Mouse (Mus musculus): Measurements from ENCODE around the gene Ndfip2. TPM values are rescaled to one million over a fixed set of nuclear protein-coding genes. Genes with fewer than 3 reads are reported as not detected.

Ndfip2 gene
- total and polyA plus RNA-seq, 2 experiments from 2014 or later = 39.2 to 67.7 TPM

DNA sequence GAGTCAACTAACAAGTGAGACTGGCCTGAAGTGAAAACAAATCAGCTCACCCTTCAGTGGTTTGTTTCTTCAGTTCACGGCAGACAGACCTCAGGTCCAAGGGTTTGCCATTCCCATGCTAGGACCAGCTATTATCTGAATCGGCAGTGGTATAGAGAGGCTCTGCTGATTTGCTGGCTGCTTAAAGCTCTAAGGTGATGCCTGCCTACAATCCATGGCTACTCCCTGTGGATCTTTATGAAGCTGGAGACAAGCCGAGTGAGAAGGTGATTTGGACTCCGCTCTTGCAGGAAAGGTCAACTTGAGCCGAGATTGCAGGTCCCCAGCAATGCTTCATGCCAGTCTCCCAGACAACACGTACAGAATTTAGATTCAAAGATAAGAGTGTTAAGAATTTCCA lies 8.7 kb downstream of the Ndfip2 start:
- H3K36me3 ChIP-seq (replicated peaks; ENCODE audit: control insufficient read depth, insufficient read depth, low read length) = no peaks in the 10 kb centered on the region
- no peak for TF ChIP-seq CTCF (IDR thresholded peaks at IDR 0.05; ENCODE audit: low read depth)
- no peaks in the 10 kb centered on the region for H3K27me3 ChIP-seq (ENCODE audit: control insufficient read depth, insufficient read depth, low read length)
- ATAC-seq (ENCODE audit: insufficient read depth, low read depth) (no peak), DNase-seq (ENCODE audit: low spot score) (no peak)
- no peak overlapping the region for H3K27ac ChIP-seq (ENCODE audit: low read depth)
- H3K4me3 ChIP-seq (ENCODE audit: low read depth, low read length) = no peak overlapping the region
- peaks cover 6% of the 10 kb centered on the region; the same call in 1 of the 2 replicates for H3K4me1 ChIP-seq (ENCODE audit: control insufficient read depth, insufficient read depth)
- H3K9ac ChIP-seq (replicated peaks; ENCODE audit: low read depth, low read length) = no peak overlapping the region
- H3K9me3 ChIP-seq (replicated peaks; ENCODE audit: control insufficient read depth, low read length) = no peaks in the 10 kb centered on the region
- 0 out of 2 replicates have a peak overlapping the region, but pooled peaks have one; percentile 9 for H3K4me2 ChIP-seq (ENCODE audit: low read depth, low read length)
- WGBS = 25% methylated on average over 6 of the region's 6 CpGs

DNA sequence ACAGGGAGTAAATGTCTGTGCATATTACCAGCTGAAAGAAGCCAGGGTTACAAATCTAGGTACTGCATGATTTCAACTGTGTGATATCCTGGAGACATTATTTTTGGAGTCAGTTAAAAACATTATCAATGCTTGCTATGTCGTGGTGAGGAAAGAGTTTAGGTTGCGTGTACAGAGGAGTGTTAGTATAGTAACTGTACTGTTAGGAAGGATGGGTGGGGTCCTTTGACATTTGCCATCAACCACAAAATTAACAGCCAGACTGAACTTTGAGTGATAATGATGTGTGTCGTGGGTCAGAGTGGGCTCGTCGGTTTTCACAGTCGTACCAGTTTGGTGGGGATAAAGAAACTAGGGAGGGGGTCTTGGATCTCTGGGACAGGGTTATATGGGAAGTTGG lies 13.7 kb downstream of the Ndfip2 start:
- no peak for DNase-seq (ENCODE audit: low spot score)
- ATAC-seq (ENCODE audit: insufficient read depth, low read depth) = no peak
- Histone ChIP-seq H3K27ac (ENCODE audit: low read depth) (no peak overlapping the region), H3K9me3 (replicated peaks; ENCODE audit: control insufficient read depth, low read length) (no peaks in the 10 kb centered on the region), H3K4me2 (ENCODE audit: low read depth, low read length) (no peak overlapping the region), H3K27me3 (ENCODE audit: control insufficient read depth, insufficient read depth, low read length) (no peaks in the 10 kb centered on the region), H3K36me3 (replicated peaks; ENCODE audit: control insufficient read depth, insufficient read depth, low read length) (no peaks in the 10 kb centered on the region), H3K9ac (replicated peaks; ENCODE audit: low read depth, low read length) (no peak overlapping the region), H3K4me1 (ENCODE audit: control insufficient read depth, insufficient read depth) (peaks cover 14% of the 10 kb centered on the region), H3K4me3 (ENCODE audit: low read depth, low read length) (no peak overlapping the region)
- WGBS = 56% methylated on average over 6 of the region's 6 CpGs
- no peak for TF ChIP-seq CTCF (IDR thresholded peaks at IDR 0.05; ENCODE audit: low read depth)
- no peak for TF ChIP-seq EP300 (IDR thresholded peaks at IDR 0.05; ENCODE audit: low read depth)

DNA sequence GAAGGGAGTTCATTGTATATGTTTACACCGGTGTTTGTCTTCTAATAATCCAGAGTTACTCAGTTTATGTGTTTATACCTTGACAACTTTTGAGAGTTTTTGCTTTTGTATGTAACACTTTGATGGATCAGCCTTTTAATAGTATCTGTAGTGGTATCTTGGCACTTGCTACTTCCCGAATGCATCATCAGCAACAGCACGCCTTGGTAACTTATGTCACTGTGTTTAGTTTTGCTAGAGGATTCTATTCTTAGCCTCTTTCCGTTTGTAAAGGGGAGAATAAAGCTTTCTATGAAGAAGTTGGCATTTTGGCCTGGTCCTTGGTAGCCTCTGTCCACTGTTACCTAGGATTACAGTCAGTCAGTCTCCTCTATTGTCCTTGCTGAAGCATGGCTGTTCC lies 14.2 kb downstream of the Ndfip2 start:
- no peak overlapping the region for H3K9ac ChIP-seq (replicated peaks; ENCODE audit: low read depth, low read length)
- no peak for DNase-seq (ENCODE audit: low spot score)
- WGBS = 40% methylated on average over 4 of the region's 4 CpGs
- no peak for ATAC-seq (ENCODE audit: insufficient read depth, low read depth)
- no peaks in the 10 kb centered on the region for H3K27me3 ChIP-seq (ENCODE audit: control insufficient read depth, insufficient read depth, low read length)
- no peaks in the 10 kb centered on the region for H3K9me3 ChIP-seq (replicated peaks; ENCODE audit: control insufficient read depth, low read length)
- H3K27ac ChIP-seq (ENCODE audit: low read depth) = no peak overlapping the region
- H3K4me1 ChIP-seq (ENCODE audit: control insufficient read depth, insufficient read depth) = peaks cover 14% of the 10 kb centered on the region
- no peak for TF ChIP-seq CTCF (IDR thresholded peaks at IDR 0.05; ENCODE audit: low read depth)
- no peak for TF ChIP-seq EP300 (IDR thresholded peaks at IDR 0.05; ENCODE audit: low read depth)
- H3K4me3 ChIP-seq (ENCODE audit: low read depth, low read length) = no peak overlapping the region
- no peaks in the 10 kb centered on the region for H3K36me3 ChIP-seq (replicated peaks; ENCODE audit: control insufficient read depth, insufficient read depth, low read length)
- no peak overlapping the region for H3K4me2 ChIP-seq (ENCODE audit: low read depth, low read length)

DNA sequence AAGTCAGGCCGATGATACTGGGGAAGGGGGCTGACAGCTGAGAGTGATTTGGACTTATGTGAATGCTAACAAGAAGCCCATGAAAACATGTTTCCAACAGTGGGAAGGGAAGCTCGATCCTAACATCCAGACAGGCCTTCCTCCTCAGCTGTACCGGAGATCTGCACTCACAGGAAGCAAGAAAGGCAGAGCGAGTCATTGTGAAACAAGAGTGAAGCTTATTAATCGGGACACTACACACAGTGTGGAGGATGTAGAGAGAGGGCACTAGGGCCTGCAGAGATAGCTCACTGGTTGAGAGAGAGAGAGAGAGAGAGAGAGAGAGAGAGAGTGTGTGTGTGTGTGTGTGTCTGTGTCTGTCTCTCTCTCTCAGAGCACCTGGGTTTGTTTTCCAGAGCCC lies 16.8 kb downstream of the Ndfip2 start:
- Histone ChIP-seq H3K4me2 (ENCODE audit: low read depth, low read length) (no peak overlapping the region), H3K27me3 (ENCODE audit: control insufficient read depth, insufficient read depth, low read length) (no peaks in the 10 kb centered on the region), H3K36me3 (replicated peaks; ENCODE audit: control insufficient read depth, insufficient read depth, low read length) (no peaks in the 10 kb centered on the region), H3K4me3 (ENCODE audit: low read depth, low read length) (no peak overlapping the region), H3K9me3 (replicated peaks; ENCODE audit: control insufficient read depth, low read length) (no peaks in the 10 kb centered on the region), H3K9ac (replicated peaks; ENCODE audit: low read depth, low read length) (no peak overlapping the region), H3K4me1 (ENCODE audit: control insufficient read depth, insufficient read depth) (peaks cover 14% of the 10 kb centered on the region), H3K27ac (ENCODE audit: low read depth) (peak overlapping the region; percentile 28; the same call in 1 of the 2 replicates)
- TF ChIP-seq CTCF (IDR thresholded peaks at IDR 0.05; ENCODE audit: low read depth) = no peak
- no peak for TF ChIP-seq EP300 (IDR thresholded peaks at IDR 0.05; ENCODE audit: low read depth)
- 46% methylated on average over 5 of the region's 5 CpGs for WGBS
- DNase-seq (ENCODE audit: low spot score) (no peak), ATAC-seq (ENCODE audit: insufficient read depth, low read depth) (no peak)

GRCm38 (mm10) chr14:105277277-105277676 lies 18.9 kb downstream of the Ndfip2 start:
- Histone ChIP-seq H3K4me3 (ENCODE audit: low read depth, low read length) (no peak overlapping the region), H3K9ac (replicated peaks; ENCODE audit: low read depth, low read length) (no peak overlapping the region), H3K36me3 (replicated peaks; ENCODE audit: control insufficient read depth, insufficient read depth, low read length) (no peaks in the 10 kb centered on the region), H3K9me3 (replicated peaks; ENCODE audit: control insufficient read depth, low read length) (no peaks in the 10 kb centered on the region), H3K27me3 (ENCODE audit: control insufficient read depth, insufficient read depth, low read length) (no peaks in the 10 kb centered on the region), H3K4me1 (ENCODE audit: control insufficient read depth, insufficient read depth) (peaks cover 6% of the 10 kb centered on the region), H3K27ac (ENCODE audit: low read depth) (no peak overlapping the region), H3K4me2 (ENCODE audit: low read depth, low read length) (no peak overlapping the region)
- no peak for DNase-seq (ENCODE audit: low spot score)
- TF ChIP-seq EP300 (IDR thresholded peaks at IDR 0.05; ENCODE audit: low read depth) (no peak), CTCF (IDR thresholded peaks at IDR 0.05; ENCODE audit: low read depth) (no peak)
- no peak for ATAC-seq (ENCODE audit: insufficient read depth, low read depth)
- 71% methylated on average over 5 of the region's 5 CpGs for WGBS

DNA sequence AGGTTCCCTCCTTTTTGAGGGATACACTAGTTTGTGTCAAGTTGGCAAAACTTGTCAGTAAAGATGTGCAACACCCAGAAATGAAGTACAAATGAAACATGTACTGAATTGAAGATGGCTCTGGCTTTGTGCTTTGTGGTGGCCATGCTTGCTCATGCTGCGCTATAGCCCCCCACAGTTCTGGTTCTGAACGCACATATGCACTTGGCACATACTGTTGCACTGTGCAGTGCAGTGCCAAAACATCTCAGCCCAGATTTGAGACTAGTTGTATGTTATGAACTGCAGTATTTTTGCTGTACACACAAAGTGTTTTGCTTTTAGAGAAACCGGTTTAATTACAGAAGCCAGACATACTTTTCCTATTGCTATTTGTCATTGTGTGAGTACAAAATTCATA lies 25.7 kb downstream of the Ndfip2 start:
- no peak for DNase-seq (ENCODE audit: low spot score)
- 92% methylated on average over 3 of the region's 3 CpGs for WGBS
- H3K27me3 ChIP-seq (ENCODE audit: control insufficient read depth, insufficient read depth, low read length) = no peaks in the 10 kb centered on the region
- no peak overlapping the region for H3K27ac ChIP-seq (ENCODE audit: low read depth)
- H3K4me2 ChIP-seq (ENCODE audit: low read depth, low read length) = no peak overlapping the region
- no peaks in the 10 kb centered on the region for H3K9me3 ChIP-seq (replicated peaks; ENCODE audit: control insufficient read depth, low read length)
- no peak overlapping the region for H3K4me3 ChIP-seq (ENCODE audit: low read depth, low read length)
- TF ChIP-seq CTCF (IDR thresholded peaks at IDR 0.05; ENCODE audit: low read depth) (no peak), EP300 (IDR thresholded peaks at IDR 0.05; ENCODE audit: low read depth) (no peak)
- peaks cover 10% of the 10 kb centered on the region; the same call in 1 of the 2 replicates for H3K36me3 ChIP-seq (replicated peaks; ENCODE audit: control insufficient read depth, insufficient read depth, low read length)
- ATAC-seq (ENCODE audit: insufficient read depth, low read depth) = no peak
- no peak overlapping the region for H3K9ac ChIP-seq (replicated peaks; ENCODE audit: low read depth, low read length)
- H3K4me1 ChIP-seq (ENCODE audit: control insufficient read depth, insufficient read depth) = no peaks in the 10 kb centered on the region

All from heart, postnatal 0 days (tissue).